Mouse (Mus musculus) CH12.LX (cell line): ENCODE results near the gene Kri1.

Experiments
- BHLHE40 ChIP-seq: IDR thresholded peaks from 2 replicates; pipeline ENCODE4 v1.6.1; 2011; ENCODE audit warnings: mild to moderate bottlenecking, low read depth, low read length, improper control_type of control experiment
- CTCF ChIP-seq, 2 experiments: IDR thresholded peaks in 1 of 2; conservative IDR thresholded peaks in 1 of 2; 2 replicates each; pipeline ENCODE4 v1.5.1; 2011 to 2012; ENCODE audit warnings: low read depth in 2 of 2, low read length in 2 of 2, improper control_type of control experiment in 1 of 2, inconsistent platforms in 1 of 2, mild to moderate bottlenecking in 1 of 2, moderate library complexity in 1 of 2
- POLR2A ChIP-seq: IDR thresholded peaks from 2 replicates; pipeline ENCODE4 v1.6.1; 2011; ENCODE audit warnings: low read depth, mild to moderate bottlenecking, improper control_type of control experiment, low read length
- TBP ChIP-seq: conservative IDR thresholded peaks from 2 replicates; pipeline ENCODE4 v1.6.1; 2011; ENCODE audit warnings: low read depth, low read length, improper control_type of control experiment
- ZMIZ1 ChIP-seq: IDR thresholded peaks from 2 replicates; pipeline ENCODE4 v1.6.1; 2012; ENCODE audit warnings: low read depth, mild to moderate bottlenecking, inconsistent platforms, low read length, improper control_type of control experiment
- ZNF384 ChIP-seq: IDR thresholded peaks from 2 replicates; pipeline ENCODE4 v1.6.1; 2012; ENCODE audit warnings: low read depth, low read length, improper control_type of control experiment, inconsistent platforms

DNA sequence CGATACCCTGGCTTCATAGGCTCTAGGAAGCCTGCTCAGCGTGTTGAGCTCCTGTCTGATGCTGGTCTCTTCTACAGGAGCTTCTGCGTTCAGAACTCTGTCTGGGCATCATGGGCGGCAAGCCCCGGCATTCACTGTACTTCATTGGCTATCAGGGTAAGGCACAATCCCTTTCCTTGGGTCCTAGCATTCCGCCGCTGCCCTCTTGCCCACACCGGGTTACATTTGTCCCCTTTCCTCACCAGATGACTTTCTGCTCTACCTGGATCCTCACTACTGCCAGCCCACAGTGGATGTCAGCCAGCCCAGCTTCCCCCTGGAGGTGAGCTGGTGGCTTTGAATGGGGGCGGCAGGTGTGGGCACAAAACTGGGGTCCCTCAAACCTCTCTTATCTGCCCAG is 15.4 kb downstream of the Kri1 start:
- TF ChIP-seq BHLHE40: no peak
- TF ChIP-seq CTCF (conservative IDR thresholded peaks at IDR 0.05 in 1 of 2, IDR thresholded peaks at IDR 0.05 in 1 of 2; ENCODE audit: low read depth in 2 of 2, low read length in 2 of 2): no peak
- TF ChIP-seq TBP: no peak
- no peak for TF ChIP-seq POLR2A
- no peak for TF ChIP-seq ZNF384
- TF ChIP-seq ZMIZ1: no peak
